Mouse (Mus musculus) heart, embryonic 13.5 days (tissue): ENCODE data around the gene Strn4. TPM values are rescaled to one million over a fixed set of nuclear protein-coding genes. Genes with fewer than 3 reads are reported as not detected.

Experiments
- ATAC-seq: fragments of 200-750 bp; cut with Nextera tagmentation; 2 replicates; pipeline ENCODE4 v1.8.0; 2017; ENCODE audit warnings: moderate TSS enrichment; ENCODE audit not compliant: insufficient number of reproducible peaks, low FRiP score, low TSS enrichment; ENCODE audit errors: extremely low read depth
- H3K27ac ChIP-seq: fragments of 300-500 bp; sonication (generic); replicated peaks from 2 replicates; pipeline ENCODE4 v1.5.1; 2015; ENCODE audit warnings: moderate library complexity, mild to moderate bottlenecking, inconsistent platforms
- H3K27me3 ChIP-seq: fragments of 300-500 bp; sonication (generic); replicated peaks from 2 replicates; pipeline ENCODE4 v1.6.1; 2015; ENCODE audit warnings: mild to moderate bottlenecking, inconsistent platforms
- H3K36me3 ChIP-seq: fragments of 300-500 bp; sonication (generic); 2 replicates; pipeline ENCODE4 v1.6.1; 2015; ENCODE audit warnings: mild to moderate bottlenecking, inconsistent platforms
- H3K4me1 ChIP-seq: fragments of 300-500 bp; sonication (generic); 2 replicates; pipeline ENCODE4 v1.6.1; 2015; ENCODE audit warnings: inconsistent platforms
- H3K4me2 ChIP-seq: fragments of 300-500 bp; sonication (generic); 2 replicates; pipeline ENCODE4 v1.6.1; 2015; ENCODE audit warnings: inconsistent platforms, mild to moderate bottlenecking, moderate library complexity
- H3K4me3 ChIP-seq: fragments of 300-500 bp; sonication (generic); 2 replicates; pipeline ENCODE4 v1.5.1; 2015; ENCODE audit warnings: moderate library complexity, mild to moderate bottlenecking, inconsistent platforms
- H3K9ac ChIP-seq: fragments of 300-500 bp; sonication (generic); 2 replicates; pipeline ENCODE4 v1.6.1; 2015; ENCODE audit warnings: inconsistent platforms, mild to moderate bottlenecking, moderate library complexity
- H3K9me3 ChIP-seq: fragments of 300-500 bp; sonication (generic); 2 replicates; pipeline ENCODE4 v1.6.1; 2016; ENCODE audit warnings: inconsistent platforms
- WGBS: fragments of 180-500 bp; shearing (Covaris S2); methylation state at CpG from one replicate; pipeline ENCODE4 v1.1.7; 2015; ENCODE audit warnings: mixed read lengths; 5-methylcytosine and 5-hydroxymethylcytosine counted together
- polyA plus RNA-seq: library from polyadenylated mRNA; unstranded; fragments of >200 nt; fragmentation: Nextera tagmentation; extraction: Ambion mirVana; gene quantifications from 2 replicates; pipeline ENCODE4 v1.2.1, GENCODE M21; 2015

Gene Strn4
- polyA plus RNA-seq, 1 experiment from 2014 or later = 81.1 TPM

GRCm38 (mm10) chr7:16826571-16826970, 10.9 kb downstream of the Strn4 start:
- ATAC-seq = no peak
- peaks cover 47% of the 10 kb centered on the region for H3K4me1 ChIP-seq
- peak overlapping the region; percentile 61; the same call in 1 of the 2 replicates for H3K9ac ChIP-seq
- no peak overlapping the region for H3K27ac ChIP-seq
- 48% methylated on average over 5 of the region's 5 CpGs for WGBS
- no peaks in the 10 kb centered on the region for H3K27me3 ChIP-seq
- peaks cover 90% of the 10 kb centered on the region for H3K36me3 ChIP-seq
- H3K4me3 ChIP-seq = no peak overlapping the region
- no peak overlapping the region for H3K4me2 ChIP-seq
- H3K9me3 ChIP-seq = no peaks in the 10 kb centered on the region

- Histone ChIP-seq H3K4me1 (peaks cover 40% of the 10 kb centered on the region), H3K36me3 (peaks cover 97% of the 10 kb centered on the region), H3K27ac (no peak overlapping the region), H3K4me2 (no peak overlapping the region), H3K27me3 (no peaks in the 10 kb centered on the region), H3K4me3 (no peak overlapping the region), H3K9ac (0 out of 2 replicates have a peak overlapping the region, but pooled peaks have one; percentile 37), H3K9me3 (no peaks in the 10 kb centered on the region)
- ATAC-seq = no peak
- 75% methylated on average over 4 of the region's 4 CpGs for WGBS
These were observed 11.6 kb downstream of the Strn4 start for GRCm38 (mm10) chr7:16827274-16827673.

GRCm38 (mm10) chr7:16830449-16830848, 14.8 kb downstream of the Strn4 start:
- no peak overlapping the region for H3K4me3 ChIP-seq
- H3K4me1 ChIP-seq = peaks cover 17% of the 10 kb centered on the region
- WGBS = 80% methylated on average over 9 of the region's 9 CpGs
- no peak overlapping the region for H3K4me2 ChIP-seq
- no peaks in the 10 kb centered on the region for H3K9me3 ChIP-seq
- no peak overlapping the region for H3K27ac ChIP-seq
- no peaks in the 10 kb centered on the region for H3K27me3 ChIP-seq
- peaks cover 100% of the 10 kb centered on the region for H3K36me3 ChIP-seq
- no peak for ATAC-seq
- no peak overlapping the region for H3K9ac ChIP-seq

GRCm38 (mm10) chr7:16837916-16838803, 22.5 kb downstream of the Strn4 start:
- Histone ChIP-seq H3K27me3 (no peaks in the 10 kb centered on the region), H3K36me3 (peaks cover 82% of the 10 kb centered on the region), H3K27ac (no peak overlapping the region), H3K4me1 (peaks cover 14% of the 10 kb centered on the region), H3K9me3 (no peaks in the 10 kb centered on the region), H3K4me3 (no peak overlapping the region), H3K9ac (no peak overlapping the region), H3K4me2 (no peak overlapping the region)
- WGBS = 91% methylated on average over 18 of the region's 18 CpGs
- ATAC-seq = no peak

GRCm38 (mm10) chr7:16838804-16839426, 23.2 kb downstream of the Strn4 start:
- no peaks in the 10 kb centered on the region for H3K27me3 ChIP-seq
- H3K36me3 ChIP-seq = peaks cover 75% of the 10 kb centered on the region
- H3K4me1 ChIP-seq = peaks cover 21% of the 10 kb centered on the region
- H3K4me3 ChIP-seq = no peak overlapping the region
- no peak overlapping the region for H3K9ac ChIP-seq
- no peak overlapping the region for H3K4me2 ChIP-seq
- no peaks in the 10 kb centered on the region for H3K9me3 ChIP-seq
- WGBS = 80% methylated on average over 6 of the region's 6 CpGs
- H3K27ac ChIP-seq = no peak overlapping the region
- no peak for ATAC-seq

GRCm38 (mm10) chr7:16839427-16840108, 23.9 kb downstream of the Strn4 start:
- H3K4me3 ChIP-seq = no peak overlapping the region
- no peak overlapping the region for H3K4me2 ChIP-seq
- WGBS = 88% methylated on average over 12 of the region's 12 CpGs
- no peaks in the 10 kb centered on the region for H3K27me3 ChIP-seq
- H3K9ac ChIP-seq = no peak overlapping the region
- H3K9me3 ChIP-seq = no peaks in the 10 kb centered on the region
- H3K4me1 ChIP-seq = peaks cover 28% of the 10 kb centered on the region
- H3K36me3 ChIP-seq = peaks cover 68% of the 10 kb centered on the region
- no peak overlapping the region for H3K27ac ChIP-seq
- ATAC-seq = no peak

GRCm38 (mm10) chr7:16840109-16840491, 24.4 kb downstream of the Strn4 start:
- WGBS = 82% methylated on average over 2 of the region's 2 CpGs
- peaks cover 63% of the 10 kb centered on the region for H3K36me3 ChIP-seq

GRCm38 (mm10) chr7:16841078-16841477, 25.4 kb downstream of the Strn4 start:
- H3K4me1 ChIP-seq = peaks cover 43% of the 10 kb centered on the region
- ATAC-seq = no peak
- no peak overlapping the region for H3K4me3 ChIP-seq
- WGBS = 68% methylated on average over 4 of the region's 4 CpGs
- no peaks in the 10 kb centered on the region for H3K27me3 ChIP-seq
- H3K9ac ChIP-seq = peak overlapping the region; percentile 94; the same call in 1 of the 2 replicates
- H3K4me2 ChIP-seq = no peak overlapping the region
- H3K36me3 ChIP-seq = peaks cover 59% of the 10 kb centered on the region
- peak overlapping the region; percentile 88 for H3K27ac ChIP-seq
- H3K9me3 ChIP-seq = no peaks in the 10 kb centered on the region

More at GRCm38 (mm10) chr7:16840109-16840491, 24.4 kb downstream of the Strn4 start:
- no peak overlapping the region for H3K4me3 ChIP-seq
- no peak overlapping the region for H3K9ac ChIP-seq
- H3K4me2 ChIP-seq = no peak overlapping the region
- ATAC-seq = no peak
- H3K27me3 ChIP-seq = no peaks in the 10 kb centered on the region
- H3K27ac ChIP-seq = no peak overlapping the region
- H3K9me3 ChIP-seq = no peaks in the 10 kb centered on the region
- H3K4me1 ChIP-seq = peaks cover 33% of the 10 kb centered on the region

- H3K9ac ChIP-seq = peak overlapping the region; percentile 94
- 36% methylated on average over 11 of the region's 11 CpGs for WGBS
- H3K9me3 ChIP-seq = no peaks in the 10 kb centered on the region
- no peaks in the 10 kb centered on the region for H3K27me3 ChIP-seq
- ATAC-seq = no peak
- peaks cover 43% of the 10 kb centered on the region for H3K4me1 ChIP-seq
- peak overlapping the region; percentile 88 for H3K27ac ChIP-seq
- peaks cover 61% of the 10 kb centered on the region for H3K36me3 ChIP-seq
- peak overlapping the region; percentile 99 for H3K4me2 ChIP-seq
- H3K4me3 ChIP-seq = peak overlapping the region; percentile 76
These were observed 26.2 kb downstream of the Strn4 start for GRCm38 (mm10) chr7:16841561-16842560.

- no peaks in the 10 kb centered on the region for H3K27me3 ChIP-seq
- H3K36me3 ChIP-seq = peaks cover 60% of the 10 kb centered on the region
- ATAC-seq = peak; percentile 68
- H3K9ac ChIP-seq = peak within 1 kb of the TSS; percentile 94
- peak within 1 kb of the TSS; percentile 88 for H3K27ac ChIP-seq
- H3K9me3 ChIP-seq = no peaks in the 10 kb centered on the region
- under 1% methylated on average over 32 of the region's 32 CpGs for WGBS
- peaks cover 43% of the 10 kb centered on the region for H3K4me1 ChIP-seq
- H3K4me2 ChIP-seq = peak within 1 kb of the TSS; percentile 99
- peak within 1 kb of the TSS; percentile 76 for H3K4me3 ChIP-seq
These were observed 27.0 kb downstream of the Strn4 start, which contains the start of gene Prkd2 for GRCm38 (mm10) chr7:16842645-16843063. Gene Prkd2, plus strand, starts transcription at chr7:16842902.
